Mouse (Mus musculus): ENCODE results near the gene Ddc.

DNA sequence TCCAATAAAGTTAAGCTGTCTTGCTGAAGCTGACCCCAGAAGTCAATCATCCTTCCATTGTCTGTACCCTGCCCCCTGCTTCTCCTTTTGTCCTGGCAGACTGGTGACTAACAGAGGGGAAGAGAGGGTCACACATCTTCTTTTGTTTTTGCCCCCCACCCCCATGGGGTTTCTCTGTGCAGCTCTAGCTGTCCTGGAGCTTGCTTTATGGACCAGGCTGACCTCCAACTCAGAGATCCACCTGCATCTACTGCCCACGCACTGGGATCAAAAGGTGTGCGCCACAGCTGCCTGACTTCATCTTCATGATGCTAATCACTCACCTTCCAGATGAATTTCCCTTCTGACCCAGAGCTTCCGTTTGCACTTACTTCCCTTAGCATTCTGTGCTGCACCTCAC, 26.0 kb upstream of the Ddc start:
- TF ChIP-seq POLR2A (IDR thresholded peaks at IDR 0.05; ENCODE audit: control insufficient read depth, extremely low read depth, insufficient read depth, low read length, poor library complexity) (no peak), CTCF (IDR thresholded peaks at IDR 0.05; ENCODE audit: borderline replicate concordance, control insufficient read depth, extremely low read depth, insufficient read depth, low read length, poor library complexity) (no peak)
